ENCODE assay signal across 9 mouse cellular contexts in the genomic region with DNA sequence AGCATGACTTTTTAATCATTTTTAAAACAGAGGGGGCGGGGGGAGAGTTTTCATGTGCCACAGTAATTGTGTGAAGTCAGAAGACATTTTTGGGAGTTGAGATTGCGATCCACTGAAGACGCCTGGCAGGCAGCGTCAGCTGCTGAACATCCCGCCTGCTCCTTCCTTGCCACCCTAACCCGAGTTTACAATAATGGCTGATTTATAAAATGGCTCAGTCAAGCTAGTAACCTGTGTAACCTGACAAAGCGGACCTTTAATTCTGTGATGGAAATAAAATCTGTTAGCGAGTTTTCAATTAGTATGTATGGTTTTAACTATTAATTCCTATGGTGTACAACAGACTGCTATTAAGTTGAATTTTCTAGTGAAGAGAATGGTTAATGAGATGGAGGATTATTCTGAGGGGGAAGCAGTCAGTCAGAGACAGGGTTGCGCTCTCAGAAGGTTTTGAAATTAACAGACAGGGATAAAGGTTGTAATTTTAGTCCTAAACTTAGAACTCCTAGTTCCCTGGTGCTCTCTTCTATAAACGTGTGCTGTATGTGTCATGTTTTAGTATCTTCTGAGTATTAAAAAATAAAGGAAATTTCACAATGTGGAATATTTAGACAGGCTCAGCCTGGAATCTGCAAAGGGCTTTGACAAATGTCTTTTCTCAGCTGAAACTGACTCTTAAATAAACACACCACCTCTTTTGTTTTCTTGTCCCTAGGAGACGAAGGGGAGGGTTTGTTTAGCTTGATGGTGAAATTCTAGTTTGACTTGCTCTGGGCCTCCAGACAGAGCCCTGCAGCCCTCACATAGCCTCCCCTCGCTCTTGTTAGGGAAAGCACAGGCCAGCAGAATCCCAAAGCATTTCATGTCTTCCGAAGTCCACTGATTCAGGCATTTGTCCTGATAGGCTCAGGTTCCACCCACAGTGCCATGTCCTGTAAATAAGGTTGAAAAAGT. TPM values are rescaled to one million over a fixed set of nuclear protein-coding genes. Genes with fewer than 3 reads are reported as not detected.
DNase-seq lines count a peak whose midpoint lies in the region; ATAC-seq lines count a peak whose summit lies in the region.
"Had no signal": no experiment of that assay in that cellular context is flagged by ENCODE, and none has a peak within 500 bp of the region (broad histone marks: within the 10 kb centered on the region; RNA-seq: fewer than 3 reads in every experiment).

No protein-coding gene starts in this region.

- H3K9ac ChIP-seq in embryonic facial prominence, embryonic 14.5 days (ENCODE audit: low read depth, low read length): no peak overlapping the region
- no peak overlapping the region for H3K9ac ChIP-seq in liver, embryonic 12.5 days
- no peak overlapping the region for H3K9ac ChIP-seq in neural tube, embryonic 15.5 days (replicated peaks)

- H3K4me2 ChIP-seq in embryonic facial prominence, embryonic 14.5 days (ENCODE audit: low read depth, low read length): no peak overlapping the region
- H3K4me2 ChIP-seq in liver, embryonic 12.5 days: no peak overlapping the region
- H3K4me2 ChIP-seq in neural tube, embryonic 15.5 days: no peak overlapping the region

- no peaks in the 10 kb centered on the region for H3K4me1 ChIP-seq in embryonic facial prominence, embryonic 14.5 days (ENCODE audit: control insufficient read depth, insufficient read depth, low read length)
- peaks cover 20% of the 10 kb centered on the region for H3K4me1 ChIP-seq in liver, embryonic 12.5 days
- H3K4me1 ChIP-seq in neural tube, embryonic 15.5 days: peaks cover 23% of the 10 kb centered on the region; the same call in 1 of the 2 replicates

- H3K9me3 ChIP-seq in embryonic facial prominence, embryonic 14.5 days (ENCODE audit: control insufficient read depth, low read length): no peaks in the 10 kb centered on the region
- H3K9me3 ChIP-seq in liver, embryonic 12.5 days (replicated peaks): no peaks in the 10 kb centered on the region
- no peaks in the 10 kb centered on the region for H3K9me3 ChIP-seq in neural tube, embryonic 15.5 days (replicated peaks)
- H3K9me3 ChIP-seq: G1E had no signal

- no peak overlapping the region for H3K4me3 ChIP-seq in embryonic facial prominence, embryonic 14.5 days (ENCODE audit: low read depth, low read length)
- no peak overlapping the region for H3K4me3 ChIP-seq in liver, embryonic 12.5 days
- H3K4me3 ChIP-seq in neural tube, embryonic 15.5 days (replicated peaks): no peak overlapping the region

- H3K27me3 ChIP-seq in embryonic facial prominence, embryonic 14.5 days (replicated peaks; ENCODE audit: control insufficient read depth, insufficient read depth, low read length): no peaks in the 10 kb centered on the region
- H3K27me3 ChIP-seq in liver, embryonic 12.5 days (replicated peaks): no peaks in the 10 kb centered on the region
- H3K27me3 ChIP-seq in neural tube, embryonic 15.5 days (replicated peaks): no peaks in the 10 kb centered on the region

- peak overlapping the region; percentile 53; the same call in 1 of the 2 replicates for H3K27ac ChIP-seq in embryonic facial prominence, embryonic 14.5 days (replicated peaks; ENCODE audit: low read depth, low read length)
- peak overlapping the region; percentile 68 for H3K27ac ChIP-seq in liver, embryonic 12.5 days
- H3K27ac ChIP-seq in neural tube, embryonic 15.5 days (replicated peaks): peak overlapping the region; percentile 72

- peak; percentile 67; the same call in 1 of the 2 replicates for ATAC-seq in embryonic facial prominence, embryonic 14.5 days (ENCODE audit: low read depth)
- peak; percentile 40; the same call in 1 of the 2 replicates for ATAC-seq in liver, embryonic 12.5 days
- no peak for ATAC-seq in neural tube, embryonic 15.5 days (ENCODE audit: low FRiP score)

- 71% methylated on average over 13 of the region's 13 CpGs for WGBS in embryonic facial prominence, embryonic 14.5 days
- WGBS in liver, embryonic 12.5 days (ENCODE audit: insufficient replicate concordance): 73% methylated on average over 13 of the region's 13 CpGs
- WGBS in neural tube, embryonic 15.5 days: 72% methylated on average over 13 of the region's 13 CpGs

- H3K36me3 ChIP-seq in embryonic facial prominence, embryonic 14.5 days (ENCODE audit: control insufficient read depth, insufficient read depth, low read length): peaks cover 42% of the 10 kb centered on the region
- peaks cover 20% of the 10 kb centered on the region for H3K36me3 ChIP-seq in liver, embryonic 12.5 days
- peaks cover 20% of the 10 kb centered on the region for H3K36me3 ChIP-seq in neural tube, embryonic 15.5 days

- peak; percentile 64 for DNase-seq in kidney, adult 9 months
- DNase-seq in kidney, postnatal 10 days: no peak
- peak; percentile 46 for DNase-seq in embryonic facial prominence, embryonic 14.5 days (ENCODE audit: low spot score)
- DNase-seq in cerebellum, adult 9-10 months: no peak
- no peak for DNase-seq in layer of hippocampus, postnatal 10 days (ENCODE audit: low spot score in 2 of 2)
- no peak for DNase-seq in layer of hippocampus, adult 9-11 months

RNA-seq across cellular contexts. Expression of a gene that starts 51.6 kb away (rescaled TPM):
- 23.2 and 24.1 TPM in 2 replicates for polyA plus RNA-seq in embryonic facial prominence, embryonic 14.5 days (2014; fragmentation: Nextera tagmentation; extraction: Ambion mirVana)
- 5.3 and 5.6 TPM in 2 replicates for polyA plus RNA-seq in liver, embryonic 12.5 days (2016; fragmentation: Nextera tagmentation; extraction: Ambion mirVana)
- 14.6 and 17.4 TPM in 2 replicates for polyA plus RNA-seq in neural tube, embryonic 15.5 days (2015; fragmentation: Nextera tagmentation; extraction: Ambion mirVana)
- 10 to 100 TPM; 22.5 to 26.6 TPM for total RNA-seq in layer of hippocampus, postnatal 10 days (2021)

RNA-seq across cellular contexts. Expression of a gene that starts 56.8 kb away (rescaled TPM):
- 115 and 117 TPM in 2 replicates for polyA plus RNA-seq in embryonic facial prominence, embryonic 14.5 days (2014; fragmentation: Nextera tagmentation; extraction: Ambion mirVana)
- 35.4 and 36.6 TPM in 2 replicates for polyA plus RNA-seq in liver, embryonic 12.5 days (2016; fragmentation: Nextera tagmentation; extraction: Ambion mirVana)
- 95.3 and 98.9 TPM in 2 replicates for polyA plus RNA-seq in neural tube, embryonic 15.5 days (2015; fragmentation: Nextera tagmentation; extraction: Ambion mirVana)
- 10 to 100 TPM; 75.3 to 77.7 TPM for total RNA-seq in layer of hippocampus, postnatal 10 days (2021)
- polyA plus RNA-seq: G1E had no signal

Comparison
In these comparisons a context has a peak if more than half of its experiments do, and no peak if none do; other contexts are left out.
1. DNase-seq: peak in kidney, adult 9 months (single experiment) and embryonic facial prominence, embryonic 14.5 days (single experiment); none in kidney, postnatal 10 days (single experiment), cerebellum, adult 9-10 months (single experiment), layer of hippocampus, postnatal 10 days (0 of 2) and layer of hippocampus, adult 9-11 months (single experiment).
2. Peak in every context shown above with its lines, with median percentiles within 50 percentile points of each other: H3K27ac ChIP-seq.